Comparison of ENCODE assay signal across 17 mouse cellular contexts in genomic region chr5:101931997-101932396, GRCm38 (mm10).
DNase-seq lines count a peak whose midpoint lies in the region; ATAC-seq and TF ChIP-seq lines count a peak whose summit lies in the region.
"Had no signal": no experiment of that assay in that cellular context is flagged by ENCODE, and none has a peak within 500 bp of the region (broad histone marks: within the 10 kb centered on the region; RNA-seq: fewer than 3 reads in every experiment).

No protein-coding gene starts in this region.

- H3K27me3 ChIP-seq in kidney, postnatal 0 days (ENCODE audit: insufficient read depth, low read length) = no peaks in the 10 kb centered on the region
- H3K27me3 ChIP-seq in stomach, postnatal 0 days (ENCODE audit: control insufficient read depth, insufficient read depth, low read length) = no peaks in the 10 kb centered on the region
- H3K27me3 ChIP-seq: limb, embryonic 13.5 days; stomach, embryonic 15.5 days had no signal

- no peak for ATAC-seq in kidney, postnatal 0 days (replicated peaks; ENCODE audit: low FRiP score, low read depth)
- no peak for ATAC-seq in stomach, postnatal 0 days (ENCODE audit: low FRiP score, low TSS enrichment)

- H3K4me2 ChIP-seq in kidney, postnatal 0 days (ENCODE audit: low read length) = no peak overlapping the region
- no peak overlapping the region for H3K4me2 ChIP-seq in stomach, postnatal 0 days (replicated peaks; ENCODE audit: low read depth)
- H3K4me2 ChIP-seq: limb, embryonic 13.5 days; stomach, embryonic 15.5 days had no signal

- TF ChIP-seq CTCF in kidney, postnatal 0 days (IDR thresholded peaks at IDR 0.05; ENCODE audit: low read depth) = peak; percentile 47
- TF ChIP-seq CTCF in stomach, postnatal 0 days (IDR thresholded peaks at IDR 0.05; ENCODE audit: low read depth) = peak; percentile 56

- 76% methylated on average over 4 of the region's 4 CpGs for WGBS in kidney, postnatal 0 days
- WGBS in stomach, postnatal 0 days = 69% methylated on average over 4 of the region's 4 CpGs

- no peak overlapping the region for H3K9ac ChIP-seq in kidney, postnatal 0 days (ENCODE audit: low read depth, low read length)
- no peak overlapping the region for H3K9ac ChIP-seq in stomach, postnatal 0 days (ENCODE audit: low read length)
- H3K9ac ChIP-seq: limb, embryonic 13.5 days; stomach, embryonic 15.5 days had no signal

- peaks cover 39% of the 10 kb centered on the region for H3K36me3 ChIP-seq in kidney, postnatal 0 days (ENCODE audit: insufficient read depth, low read length)
- H3K36me3 ChIP-seq in stomach, postnatal 0 days (ENCODE audit: control insufficient read depth, insufficient read depth, low read length) = peaks cover 19% of the 10 kb centered on the region; the same call in 1 of the 2 replicates
- H3K36me3 ChIP-seq: G1E had no signal

- DNase-seq in adrenal gland, postnatal 14 days = peak; percentile 16
- no peak for DNase-seq in adrenal gland, adult 18-20 months (ENCODE audit: low spot score in 2 of 2)
- no peak for DNase-seq in kidney, postnatal 0 days (ENCODE audit: low spot score)
- no peak for DNase-seq in kidney, adult 18-20 months
- peak; percentile 31 for DNase-seq in retina, embryonic 14.5 days (ENCODE audit: low spot score)
- DNase-seq in retina, postnatal 1 day = no peak
- DNase-seq in stomach, postnatal 0 days (ENCODE audit: low spot score) = no peak
- no peak for DNase-seq in layer of hippocampus, adult 9-11 months
- DNase-seq: cerebellum, adult 9-10 months; heart, postnatal 14 days; kidney, postnatal 14 days; right cerebral cortex, postnatal 14 days; thymus, postnatal 25 days had no signal

- 0 out of 2 replicates have a peak, but pooled peaks cover 7% of the 10 kb centered on the region for H3K4me1 ChIP-seq in kidney, postnatal 0 days (replicated peaks; ENCODE audit: insufficient read depth, low read length)
- H3K4me1 ChIP-seq in stomach, postnatal 0 days (replicated peaks; ENCODE audit: control insufficient read depth, insufficient read depth) = no peaks in the 10 kb centered on the region
- H3K4me1 ChIP-seq: limb, embryonic 13.5 days had no signal

- no peaks in the 10 kb centered on the region for H3K9me3 ChIP-seq in kidney, postnatal 0 days (replicated peaks; ENCODE audit: low read length)
- H3K9me3 ChIP-seq in stomach, postnatal 0 days (ENCODE audit: control insufficient read depth, low read length) = no peaks in the 10 kb centered on the region
- H3K9me3 ChIP-seq: limb, embryonic 13.5 days; stomach, embryonic 15.5 days had no signal

- no peak overlapping the region for H3K4me3 ChIP-seq in kidney, postnatal 0 days (replicated peaks; ENCODE audit: low read depth, low read length)
- no peak overlapping the region for H3K4me3 ChIP-seq in stomach, postnatal 0 days (ENCODE audit: low read depth, low read length)
- H3K4me3 ChIP-seq: limb, embryonic 13.5 days; myocyte; stomach, embryonic 15.5 days had no signal

- no peak overlapping the region for H3K27ac ChIP-seq in kidney, postnatal 0 days
- no peak overlapping the region for H3K27ac ChIP-seq in stomach, postnatal 0 days (replicated peaks)
- H3K27ac ChIP-seq: limb, embryonic 13.5 days; stomach, embryonic 15.5 days had no signal

- TF ChIP-seq EP300 in stomach, postnatal 0 days (optimal IDR thresholded peaks at IDR 0.05) = no peak

Comparison
In these comparisons a context has a peak if more than half of its experiments do, and no peak if none do; other contexts are left out.
1. DNase-seq: peak in adrenal gland, postnatal 14 days (single experiment) and retina, embryonic 14.5 days (single experiment); none in adrenal gland, adult 18-20 months (0 of 2), kidney, postnatal 0 days (single experiment), kidney, adult 18-20 months (single experiment), retina, postnatal 1 day (single experiment), stomach, postnatal 0 days (single experiment) and layer of hippocampus, adult 9-11 months (single experiment).